Comparison of ENCODE assay signal across 16 mouse cellular contexts in the genomic region with DNA sequence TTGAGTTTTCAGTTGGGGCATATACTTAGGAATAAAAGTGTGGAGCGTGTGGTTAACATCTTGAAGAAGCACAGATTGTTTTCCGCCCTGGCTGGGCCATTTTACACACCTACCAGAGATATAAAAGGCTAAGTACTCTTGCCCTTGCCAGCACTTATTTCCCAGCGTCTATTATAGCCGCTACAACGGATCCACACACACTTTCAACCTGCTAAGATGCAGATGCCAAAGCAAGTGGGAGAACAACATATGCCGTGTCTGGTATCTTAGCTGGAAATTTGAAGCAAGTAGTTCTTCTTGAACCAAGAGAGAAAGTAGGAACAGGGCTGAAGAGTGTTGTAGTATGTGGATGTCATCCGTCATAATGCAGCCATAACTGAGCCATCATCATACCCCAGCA.
DNase-seq lines count a peak whose midpoint lies in the region.
"Had no signal": no experiment of that assay in that cellular context is flagged by ENCODE, and none has a peak within 500 bp of the region (broad histone marks: within the 10 kb centered on the region; RNA-seq: fewer than 3 reads in every experiment).

No protein-coding gene starts in this region.

- peak; percentile 12 for DNase-seq in layer of hippocampus, adult 11-12 months (ENCODE audit: low spot score)
- DNase-seq in layer of hippocampus, postnatal 14 days (ENCODE audit: low spot score in 2 of 2), result no peak
- peak; percentile 16 for DNase-seq in left cerebral cortex, adult 11 months (ENCODE audit: low spot score)
- DNase-seq in left cerebral cortex, postnatal 4 days, result no peak
- DNase-seq in right cerebral cortex, adult 2 months (ENCODE audit: low spot score in 2 of 2), result peak; percentile 8 to 33
- DNase-seq in right cerebral cortex, postnatal 14 days, result no peak
- peak; percentile 80 for DNase-seq in telencephalon, adult 2 months (ENCODE audit: low read depth, low spot score)
- DNase-seq in ovary, postnatal 36 days (ENCODE audit: low spot score), result no peak
- DNase-seq: adrenal gland, adult 2 months; adrenal gland, postnatal 25 days; cerebellum, adult 2 months; cerebellum, postnatal 10 days; gastrocnemius, adult 2 months; gastrocnemius, postnatal 36 days; heart, adult 18-20 months; heart, postnatal 14 days had no signal

- intact Hi-C loops in left cerebral cortex, postnatal 4 days (cut with DNase I), result no loop called here

Comparison
In these comparisons a context has a peak if more than half of its experiments do, and no peak if none do; other contexts are left out.
1. DNase-seq: peak in layer of hippocampus, adult 11-12 months (single experiment), left cerebral cortex, adult 11 months (single experiment), right cerebral cortex, adult 2 months (2 of 2) and telencephalon, adult 2 months (single experiment); none in layer of hippocampus, postnatal 14 days (0 of 2), left cerebral cortex, postnatal 4 days (single experiment), right cerebral cortex, postnatal 14 days (single experiment) and ovary, postnatal 36 days (single experiment).